Mouse (Mus musculus) forebrain, embryonic 15.5 days (tissue): ENCODE results near the gene Rsad1. TPM values are rescaled to one million over a fixed set of nuclear protein-coding genes. Genes with fewer than 3 reads are reported as not detected.
A peak's percentile ranks its signal among the peaks of the same experiment; 100 is the strongest.

ENCODE experiments used
- ATAC-seq: fragments of 200-750 bp; cut with Nextera tagmentation; replicated peaks from 2 replicates; pipeline ENCODE4 v1.8.0; 2017; ENCODE audit warnings: mild to moderate bottlenecking, moderate TSS enrichment, moderate library complexity
- H3K27ac ChIP-seq: fragments of 300-500 bp; sonication (generic); replicated peaks from 2 replicates; pipeline ENCODE4 v1.5.1; 2015; ENCODE audit warnings: mild to moderate bottlenecking, inconsistent platforms
- H3K27me3 ChIP-seq: fragments of 300-500 bp; sonication (generic); 2 replicates; pipeline ENCODE4 v1.6.1; 2015; ENCODE audit warnings: inconsistent platforms
- H3K36me3 ChIP-seq: fragments of 300-500 bp; sonication (generic); 2 replicates; pipeline ENCODE4 v1.6.1; 2015; ENCODE audit warnings: mild to moderate bottlenecking, inconsistent platforms
- H3K4me1 ChIP-seq: fragments of 300-500 bp; sonication (generic); 2 replicates; pipeline ENCODE4 v1.6.1; 2015; ENCODE audit warnings: inconsistent platforms
- H3K4me2 ChIP-seq: fragments of 300-500 bp; sonication (generic); replicated peaks from 2 replicates; pipeline ENCODE4 v1.6.1; 2015; ENCODE audit warnings: mild to moderate bottlenecking, inconsistent platforms
- H3K4me3 ChIP-seq: fragments of 300-500 bp; sonication (generic); 2 replicates; pipeline ENCODE4 v1.5.1; 2015; ENCODE audit warnings: mild to moderate bottlenecking, inconsistent platforms
- H3K9ac ChIP-seq: fragments of 300-500 bp; sonication (generic); replicated peaks from 2 replicates; pipeline ENCODE4 v1.6.1; 2015; ENCODE audit warnings: mild to moderate bottlenecking, inconsistent platforms
- H3K9me3 ChIP-seq: fragments of 300-500 bp; sonication (generic); 2 replicates; pipeline ENCODE4 v1.6.1; 2016; ENCODE audit warnings: inconsistent platforms
- WGBS: fragments of 180-500 bp; shearing (Covaris S2); methylation state at CpG from one replicate; pipeline ENCODE4 v1.1.7; 2015; ENCODE audit warnings: mixed read lengths; 5-methylcytosine and 5-hydroxymethylcytosine counted together
- polyA plus RNA-seq: library from polyadenylated mRNA; unstranded; fragments of >200 nt; fragmentation: Nextera tagmentation; extraction: Ambion mirVana; gene quantifications from 2 replicates; pipeline ENCODE4 v1.2.1, GENCODE M21; 2015

Gene Rsad1
- polyA plus RNA-seq, 1 experiment from 2014 or later, result 5.7 TPM

DNA sequence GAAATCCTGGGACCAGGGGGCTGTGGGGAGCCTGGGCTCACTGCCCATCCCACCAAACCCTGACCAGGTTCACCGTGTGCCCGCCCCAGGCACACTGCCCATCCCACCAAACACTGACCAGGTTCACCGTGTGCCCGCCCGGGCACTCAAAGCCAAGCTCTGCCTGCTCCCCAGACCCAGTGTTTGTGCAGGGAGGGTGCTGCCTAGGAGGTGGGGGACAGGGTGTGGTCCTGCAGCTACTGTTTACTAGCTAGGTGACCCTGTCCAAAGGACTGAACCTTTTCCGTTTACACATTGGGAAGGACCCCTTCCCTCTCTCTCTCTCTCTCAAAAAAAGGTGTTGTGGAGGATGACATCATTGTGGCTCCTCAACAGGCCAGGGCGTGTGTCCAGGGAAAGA, 18.3 kb upstream of the Rsad1 start:
- Histone ChIP-seq H3K4me3 (no peak overlapping the region), H3K27ac (no peak overlapping the region), H3K4me2 (no peak overlapping the region), H3K4me1 (peaks cover 10% of the 10 kb centered on the region), H3K9me3 (no peaks in the 10 kb centered on the region), H3K36me3 (no peaks in the 10 kb centered on the region), H3K9ac (no peak overlapping the region), H3K27me3 (peaks cover 21% of the 10 kb centered on the region; the same call in 1 of the 2 replicates)
- no peak for ATAC-seq
- 86% methylated on average over 7 of the region's 7 CpGs for WGBS

DNA sequence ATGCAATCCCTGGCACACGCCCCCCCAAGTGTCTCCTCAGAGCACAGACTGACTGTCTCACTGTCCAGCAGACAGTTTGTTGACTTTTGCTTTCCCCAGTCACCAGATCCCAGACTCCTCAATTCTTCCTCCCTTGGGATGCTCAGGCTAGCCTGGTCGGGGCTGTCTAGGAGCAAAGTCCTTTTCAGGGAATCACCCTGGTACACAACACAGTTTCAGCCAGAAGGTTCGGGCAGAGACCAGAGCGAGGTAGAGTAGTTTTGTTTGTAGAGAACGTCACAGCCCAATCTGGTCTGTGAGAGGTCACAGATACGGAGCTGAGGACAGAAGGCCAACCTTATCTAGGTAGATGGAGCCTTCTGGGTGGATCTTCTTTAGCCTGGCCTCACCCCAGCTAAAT, 17.5 kb upstream of the Rsad1 start:
- Histone ChIP-seq H3K4me3 (no peak overlapping the region), H3K27ac (no peak overlapping the region), H3K4me2 (no peak overlapping the region), H3K4me1 (peaks cover 10% of the 10 kb centered on the region), H3K9me3 (no peaks in the 10 kb centered on the region), H3K36me3 (no peaks in the 10 kb centered on the region), H3K27me3 (peaks cover 21% of the 10 kb centered on the region; the same call in 1 of the 2 replicates), H3K9ac (no peak overlapping the region)
- no peak for ATAC-seq
- WGBS, result 79% methylated on average over 6 of the region's 6 CpGs

DNA sequence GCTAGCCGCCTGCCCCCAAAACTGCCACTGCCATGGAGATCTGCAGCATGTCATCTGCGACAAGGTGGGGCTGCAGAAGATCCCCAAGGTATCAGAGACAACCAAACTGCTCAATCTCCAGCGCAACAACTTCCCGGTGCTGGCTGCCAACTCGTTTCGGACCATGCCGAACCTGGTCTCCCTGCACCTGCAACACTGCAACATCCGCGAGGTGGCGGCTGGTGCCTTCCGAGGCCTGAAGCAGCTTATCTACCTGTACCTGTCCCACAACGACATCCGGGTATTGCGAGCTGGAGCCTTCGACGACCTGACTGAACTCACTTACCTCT, 16.1 kb upstream of the Rsad1 start:
- peaks cover 10% of the 10 kb centered on the region for H3K4me1 ChIP-seq
- H3K27ac ChIP-seq, result no peak overlapping the region
- peak overlapping the region; percentile 21 for H3K4me3 ChIP-seq
- no peak overlapping the region; the same call in 1 of the 2 replicates for H3K9ac ChIP-seq
- H3K4me2 ChIP-seq, result peak overlapping the region; percentile 44
- no peak for ATAC-seq
- no peaks in the 10 kb centered on the region for H3K36me3 ChIP-seq
- 6% methylated on average over 16 of the region's 16 CpGs for WGBS
- H3K9me3 ChIP-seq, result no peaks in the 10 kb centered on the region
- peaks cover 21% of the 10 kb centered on the region; the same call in 1 of the 2 replicates for H3K27me3 ChIP-seq

DNA sequence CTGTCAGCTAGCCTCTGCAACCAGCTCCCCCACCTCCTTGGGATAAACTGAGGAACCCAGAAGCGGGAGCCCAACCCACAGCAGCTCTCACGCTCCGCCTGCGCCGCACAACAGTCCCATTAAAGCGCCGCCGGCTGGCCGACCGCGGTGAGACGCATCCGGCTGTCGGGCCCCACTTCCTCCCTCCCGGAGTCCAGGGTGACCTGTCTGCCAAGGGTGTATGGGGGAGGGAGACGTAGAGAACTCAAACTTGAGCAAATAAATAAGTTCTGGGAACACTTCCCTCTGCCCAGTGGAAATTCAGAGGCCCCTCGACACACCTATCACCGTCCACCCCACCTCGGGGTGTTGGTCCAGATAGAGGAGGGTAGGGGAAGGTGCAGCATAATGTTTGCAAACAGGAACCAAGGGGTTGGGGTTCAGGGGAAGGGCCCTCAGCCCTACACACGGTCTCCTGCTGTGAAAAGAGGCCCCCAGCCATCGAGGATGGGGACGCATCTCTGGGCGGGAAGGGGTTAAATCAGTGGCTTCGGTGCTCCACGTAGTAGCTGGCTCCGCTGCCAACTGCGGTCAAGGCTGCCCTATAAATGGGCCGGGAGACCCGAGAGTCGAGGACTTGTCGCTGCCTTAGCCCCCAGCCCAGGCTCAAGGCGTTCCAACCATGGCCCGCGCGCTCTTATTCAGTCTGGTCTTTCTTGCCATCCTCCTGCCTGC, 15.5 kb upstream of the Rsad1 start, which contains the start of gene Chad:
Gene Chad (plus strand): TSS at position 611 of the 714 bp plus-strand sequence.
- peak within 1 kb of the TSS; percentile 21 for H3K4me3 ChIP-seq
- ATAC-seq, result no peak
- H3K9me3 ChIP-seq, result no peaks in the 10 kb centered on the region
- H3K36me3 ChIP-seq, result no peaks in the 10 kb centered on the region
- H3K4me2 ChIP-seq, result peak within 1 kb of the TSS; percentile 44
- peaks cover 21% of the 10 kb centered on the region; the same call in 1 of the 2 replicates for H3K27me3 ChIP-seq
- peaks cover 10% of the 10 kb centered on the region for H3K4me1 ChIP-seq
- no peak within 1 kb of the TSS; the same call in 1 of the 2 replicates for H3K9ac ChIP-seq
- no peak within 1 kb of the TSS for H3K27ac ChIP-seq
- WGBS, result 3% methylated on average over 35 of the region's 35 CpGs

DNA sequence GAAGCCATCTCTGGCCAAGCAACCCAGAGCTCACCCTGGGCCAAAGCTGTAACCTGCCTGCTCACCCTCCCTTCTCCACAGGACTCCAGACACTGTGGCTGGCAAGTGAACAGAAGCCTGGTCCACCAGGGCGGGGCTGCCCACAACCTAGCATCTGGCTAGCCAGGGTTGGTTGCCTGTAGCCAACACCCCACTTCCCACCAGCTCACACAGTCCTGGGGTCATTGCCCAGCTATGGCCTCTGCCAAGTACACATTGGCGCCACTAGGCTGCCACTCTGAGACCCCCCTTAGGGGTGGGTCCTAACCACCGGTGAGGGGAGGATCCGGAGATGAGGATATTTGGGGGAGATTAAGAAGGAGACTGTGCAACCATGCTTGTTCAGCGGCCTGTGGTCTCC, 14.8 kb upstream of the Rsad1 start:
- Histone ChIP-seq H3K4me2 (peak overlapping the region; percentile 44), H3K4me1 (peaks cover 10% of the 10 kb centered on the region), H3K27ac (no peak overlapping the region), H3K4me3 (no peak overlapping the region), H3K36me3 (no peaks in the 10 kb centered on the region), H3K27me3 (peaks cover 21% of the 10 kb centered on the region; the same call in 1 of the 2 replicates), H3K9ac (no peak overlapping the region), H3K9me3 (no peaks in the 10 kb centered on the region)
- no peak for ATAC-seq
- WGBS, result 51% methylated on average over 5 of the region's 5 CpGs

DNA sequence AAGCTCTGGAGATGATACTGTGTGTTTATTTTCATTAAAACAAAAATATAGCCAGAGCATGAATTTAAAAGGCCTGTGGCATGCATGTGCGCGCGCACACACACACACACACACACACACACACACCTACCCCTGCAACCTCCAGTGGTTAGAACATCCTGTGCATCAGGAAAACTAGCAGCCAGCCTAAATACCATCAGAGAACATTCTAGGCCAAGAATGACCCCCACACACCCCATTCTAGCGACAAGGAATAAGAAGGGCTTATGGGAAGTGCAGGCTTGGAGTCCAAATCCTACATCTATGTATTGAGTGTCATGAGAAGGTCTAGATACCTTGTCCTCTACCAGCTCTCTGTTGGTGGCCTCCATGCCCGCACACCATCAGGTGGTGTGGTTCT, 14.3 kb upstream of the Rsad1 start:
- H3K27ac ChIP-seq, result no peak overlapping the region
- ATAC-seq, result no peak
- H3K9me3 ChIP-seq, result no peaks in the 10 kb centered on the region
- no peak overlapping the region for H3K4me3 ChIP-seq
- WGBS, result 94% methylated on average over 5 of the region's 5 CpGs
- peaks cover 10% of the 10 kb centered on the region for H3K4me1 ChIP-seq
- H3K4me2 ChIP-seq, result no peak overlapping the region
- H3K27me3 ChIP-seq, result peaks cover 21% of the 10 kb centered on the region; the same call in 1 of the 2 replicates
- no peak overlapping the region for H3K9ac ChIP-seq
- no peaks in the 10 kb centered on the region for H3K36me3 ChIP-seq

DNA sequence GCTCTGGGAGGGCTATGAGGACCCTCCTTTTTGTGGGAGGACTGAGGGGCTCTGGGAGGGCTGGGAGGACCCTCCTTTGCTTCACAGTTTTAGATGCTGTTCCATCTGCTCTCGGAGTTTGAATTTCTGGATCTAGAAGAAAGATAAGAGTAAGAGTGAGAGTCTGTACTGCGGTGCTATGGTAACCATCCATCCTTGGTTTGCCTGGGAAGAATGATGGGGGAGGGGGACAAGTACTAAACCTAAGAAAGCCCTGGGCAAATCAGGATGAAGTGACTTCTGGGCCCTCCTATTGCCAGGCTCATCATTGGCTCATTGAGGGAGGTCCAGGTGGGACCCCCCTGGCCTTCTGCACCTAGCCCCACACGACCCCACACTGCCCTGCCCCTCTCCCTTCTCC, 9.2 kb upstream of the Rsad1 start:
- H3K27me3 ChIP-seq, result no peaks in the 10 kb centered on the region
- ATAC-seq, result no peak
- no peak overlapping the region for H3K4me2 ChIP-seq
- no peaks in the 10 kb centered on the region for H3K4me1 ChIP-seq
- WGBS, result 62% methylated on average over 3 of the region's 3 CpGs
- no peak overlapping the region for H3K4me3 ChIP-seq
- no peak overlapping the region for H3K9ac ChIP-seq
- no peaks in the 10 kb centered on the region for H3K9me3 ChIP-seq
- H3K27ac ChIP-seq, result 0 out of 2 replicates have a peak overlapping the region, but pooled peaks have one; percentile 5
- no peaks in the 10 kb centered on the region for H3K36me3 ChIP-seq

DNA sequence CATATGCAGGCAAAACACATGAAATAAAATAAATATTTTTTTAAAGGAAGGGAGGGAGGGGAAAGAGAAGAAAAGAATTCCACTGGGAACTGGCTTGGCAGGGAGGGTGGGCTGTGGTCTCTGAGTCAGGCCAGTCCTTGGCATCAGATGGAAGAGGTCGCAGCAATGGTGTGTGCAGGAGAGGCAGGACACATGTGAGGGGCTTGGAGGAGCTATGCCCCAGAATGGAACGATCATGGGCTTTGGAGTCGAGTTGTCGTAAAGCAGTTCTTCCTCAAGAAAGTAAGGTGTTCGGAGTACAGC, 1.3 kb upstream of the Rsad1 start:
- Histone ChIP-seq H3K36me3 (no peaks in the 10 kb centered on the region), H3K4me3 (no peak overlapping the region)
- WGBS, result 89% methylated on average over 5 of the region's 5 CpGs

DNA sequence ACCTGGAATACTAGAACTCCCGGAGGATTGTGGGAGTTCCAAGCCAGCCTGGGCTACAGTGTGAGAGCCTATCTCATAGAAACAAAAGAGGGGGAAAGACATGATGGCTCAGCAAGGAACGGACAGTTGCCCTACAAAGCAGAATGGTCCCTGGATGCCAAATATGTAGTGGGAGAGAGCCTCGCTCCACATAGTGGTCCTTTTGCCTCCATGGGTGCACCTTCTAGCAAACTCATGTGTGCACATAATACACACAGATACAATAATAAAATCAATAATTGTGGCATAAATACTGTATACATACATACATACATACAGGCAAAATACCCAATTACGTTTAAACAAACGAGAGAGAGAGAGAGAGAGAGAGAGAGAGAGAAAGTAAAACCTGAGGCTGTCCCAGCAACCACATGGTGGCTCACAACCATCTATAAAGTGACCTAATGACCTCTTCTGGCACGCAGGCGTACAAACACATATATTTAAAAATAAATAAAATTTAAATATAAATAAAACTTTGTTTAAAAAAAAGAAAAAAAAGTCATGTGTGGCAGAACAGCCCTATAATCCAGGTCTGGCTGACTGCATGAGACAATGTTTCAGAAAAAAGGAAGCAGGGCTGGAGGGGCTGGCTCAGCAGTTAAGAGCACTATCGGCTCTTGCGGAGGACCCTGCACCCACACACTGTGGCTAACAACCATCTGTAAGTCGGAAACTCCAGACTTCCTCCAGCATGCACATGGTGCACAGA, 811 bp upstream of the Rsad1 start:
- Histone ChIP-seq H3K4me2 (no peak overlapping the region), H3K36me3 (no peaks in the 10 kb centered on the region), H3K9me3 (no peaks in the 10 kb centered on the region), H3K27ac (peak overlapping the region; percentile 86; the same call in 1 of the 2 replicates), H3K27me3 (no peaks in the 10 kb centered on the region), H3K4me3 (no peak overlapping the region), H3K9ac (no peak overlapping the region), H3K4me1 (peaks cover 15% of the 10 kb centered on the region)
- WGBS, result 77% methylated on average over 10 of the region's 10 CpGs
- ATAC-seq, result no peak

More for the DNA sequence above, 1.3 kb upstream of the Rsad1 start:
- H3K9me3 ChIP-seq, result no peaks in the 10 kb centered on the region
- no peak overlapping the region for H3K4me2 ChIP-seq
- no peaks in the 10 kb centered on the region for H3K27me3 ChIP-seq
- H3K9ac ChIP-seq, result no peak overlapping the region
- no peak overlapping the region for H3K27ac ChIP-seq
- H3K4me1 ChIP-seq, result peaks cover 15% of the 10 kb centered on the region
- no peak for ATAC-seq

DNA sequence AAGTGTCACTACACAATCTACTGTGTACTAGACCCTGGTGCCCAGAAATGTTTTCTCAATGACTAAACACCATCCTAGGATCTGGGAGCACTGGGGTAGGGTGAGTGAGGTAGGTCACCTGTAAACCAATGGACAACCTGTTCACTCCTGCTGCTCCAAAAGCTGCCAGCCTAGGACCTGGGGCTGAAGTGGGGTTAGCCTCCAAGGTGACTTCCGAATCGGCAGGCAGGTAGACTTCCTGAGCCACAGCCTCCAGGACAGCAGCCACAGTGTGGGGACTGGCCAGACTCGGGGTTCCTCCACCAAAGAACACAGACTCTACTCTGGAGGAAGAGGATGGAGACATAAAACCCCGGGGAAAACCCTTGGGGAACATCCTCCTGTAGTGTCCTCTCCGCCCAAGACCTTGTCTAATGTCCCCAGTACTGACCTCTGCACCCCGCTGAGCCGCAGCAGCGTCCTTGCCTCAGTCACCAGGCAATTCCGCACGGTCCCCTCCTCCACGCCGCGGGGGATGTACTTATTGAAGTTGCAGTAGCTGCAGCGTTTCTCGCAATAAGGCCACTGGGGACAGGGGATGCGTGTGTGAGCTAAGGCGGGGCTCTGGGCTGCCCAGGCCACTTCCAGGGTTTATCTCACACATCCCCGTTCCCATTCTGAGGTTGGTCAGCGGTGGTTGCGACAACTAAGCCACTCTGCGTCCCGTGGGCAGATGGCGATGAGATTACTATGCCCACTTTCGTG, 842 bp downstream of the Rsad1 start:
- Histone ChIP-seq H3K4me1 (peaks cover 15% of the 10 kb centered on the region), H3K4me2 (peak overlapping the region; percentile 89), H3K27ac (peak overlapping the region; percentile 86), H3K9ac (peak overlapping the region; percentile 76), H3K36me3 (no peaks in the 10 kb centered on the region), H3K27me3 (no peaks in the 10 kb centered on the region), H3K9me3 (no peaks in the 10 kb centered on the region), H3K4me3 (peak overlapping the region; percentile 85)
- 14% methylated on average over 24 of the region's 24 CpGs for WGBS
- peak; percentile 39 for ATAC-seq

DNA sequence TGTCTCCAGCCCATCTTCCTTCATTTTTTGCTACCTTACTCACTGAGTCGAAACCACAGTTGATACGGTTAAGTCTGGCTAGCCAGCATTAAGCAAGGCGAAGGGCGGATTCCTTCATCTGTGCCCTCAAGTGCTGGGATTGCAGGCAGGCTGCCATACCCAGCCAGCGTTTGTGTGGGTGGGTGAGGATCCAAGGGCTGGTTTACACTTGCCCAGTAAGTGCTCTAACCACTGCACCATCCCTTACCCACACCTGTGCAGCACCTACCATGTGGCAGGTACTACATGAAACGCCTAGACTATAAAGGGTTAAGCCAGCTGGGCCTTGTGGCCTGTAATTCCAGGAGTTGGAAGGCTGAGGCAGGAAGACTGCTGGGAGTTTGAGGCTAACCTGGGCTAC, 1.8 kb downstream of the Rsad1 start:
- no peak for ATAC-seq

DNA sequence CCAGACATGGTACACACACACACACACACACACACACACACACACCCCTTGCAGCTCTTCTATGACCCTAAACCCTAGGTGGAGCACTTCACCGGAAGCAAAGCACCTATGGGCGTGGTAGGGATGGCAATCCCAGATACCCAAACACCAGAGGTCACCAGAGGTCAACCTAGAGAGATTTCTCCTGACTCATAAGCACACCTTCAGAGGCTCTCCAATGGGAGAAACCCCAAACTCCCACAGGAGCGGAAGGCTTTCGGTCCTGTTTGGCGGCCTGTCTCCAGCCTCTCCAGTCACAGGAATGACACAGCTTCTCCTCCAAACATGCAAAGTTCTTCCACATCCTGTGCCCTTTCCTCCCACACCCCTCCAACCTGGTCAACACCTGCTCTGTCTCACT, 2.7 kb downstream of the Rsad1 start:
- Histone ChIP-seq H3K9ac (no peak overlapping the region), H3K27ac (no peak overlapping the region), H3K4me3 (no peak overlapping the region), H3K4me1 (peaks cover 15% of the 10 kb centered on the region), H3K27me3 (no peaks in the 10 kb centered on the region), H3K4me2 (no peak overlapping the region), H3K9me3 (no peaks in the 10 kb centered on the region), H3K36me3 (no peaks in the 10 kb centered on the region; the same call in 1 of the 2 replicates)
- ATAC-seq, result no peak
- WGBS, result 96% methylated on average over 5 of the region's 5 CpGs

More for the DNA sequence above, 1.8 kb downstream of the Rsad1 start:
- Histone ChIP-seq H3K4me3 (no peak overlapping the region), H3K27ac (no peak overlapping the region), H3K9ac (no peak overlapping the region), H3K4me1 (peaks cover 15% of the 10 kb centered on the region), H3K4me2 (no peak overlapping the region), H3K9me3 (no peaks in the 10 kb centered on the region), H3K36me3 (no peaks in the 10 kb centered on the region), H3K27me3 (no peaks in the 10 kb centered on the region)
- WGBS, result 91% methylated on average over 6 of the region's 6 CpGs
